ENCODE assay signal across 18 mouse cellular contexts in the genomic region with DNA sequence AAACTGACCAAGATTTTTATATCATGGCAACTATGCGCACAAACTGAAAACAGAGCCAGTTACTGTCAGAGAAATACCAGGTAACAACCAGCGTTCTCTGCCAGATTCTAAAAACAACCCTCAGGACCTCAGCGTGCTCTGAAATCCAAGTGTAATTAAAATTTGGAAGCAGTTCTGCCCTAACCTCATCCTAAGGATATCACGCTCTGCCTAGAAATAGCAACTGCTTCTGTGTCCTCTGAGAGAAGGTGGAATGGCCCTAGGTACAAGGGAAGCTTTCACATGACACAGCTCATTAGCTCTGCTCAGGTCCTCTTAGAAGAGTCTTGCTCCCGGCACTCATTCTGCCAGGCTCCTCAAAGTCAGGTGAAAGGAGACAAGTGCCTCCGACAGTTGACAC. TPM values are rescaled to one million over a fixed set of nuclear protein-coding genes. Genes with fewer than 3 reads are reported as not detected.
A peak's percentile ranks its signal among the peaks of the same experiment; 100 is the strongest.
DNase-seq lines count a peak whose midpoint lies in the region; ATAC-seq lines count a peak whose summit lies in the region.
"Had no signal": no experiment of that assay in that cellular context is flagged by ENCODE, and none has a peak within 500 bp of the region (broad histone marks: within the 10 kb centered on the region; RNA-seq: fewer than 3 reads in every experiment).

No protein-coding gene starts in this region.

- H3K4me2 ChIP-seq in heart, embryonic 12.5 days: no peak overlapping the region
- H3K4me2 ChIP-seq: embryonic facial prominence, embryonic 12.5 days; forebrain, embryonic 12.5 days; hindbrain, embryonic 13.5 days; intestine, embryonic 15.5 days had no signal

- intact Hi-C loops in heart, postnatal 10 days (cut with DNase I): no loop called here

- H3K9me3 ChIP-seq in heart, embryonic 12.5 days (replicated peaks): peaks cover 5% of the 10 kb centered on the region; the same call in 1 of the 2 replicates
- H3K9me3 ChIP-seq: embryonic facial prominence, embryonic 12.5 days; forebrain, embryonic 12.5 days; hindbrain, embryonic 13.5 days; intestine, embryonic 15.5 days had no signal

- H3K4me1 ChIP-seq in heart, embryonic 12.5 days (replicated peaks): no peaks in the 10 kb centered on the region
- H3K4me1 ChIP-seq: embryonic facial prominence, embryonic 12.5 days; forebrain, embryonic 12.5 days; hindbrain, embryonic 13.5 days; intestine, embryonic 15.5 days had no signal

- no peaks in the 10 kb centered on the region for H3K36me3 ChIP-seq in heart, embryonic 12.5 days
- H3K36me3 ChIP-seq: embryonic facial prominence, embryonic 12.5 days; forebrain, embryonic 12.5 days; hindbrain, embryonic 13.5 days; intestine, embryonic 15.5 days had no signal

- 75% methylated on average over 6 of the region's 6 CpGs for WGBS in heart, embryonic 12.5 days

- H3K9ac ChIP-seq in heart, embryonic 12.5 days: no peak overlapping the region
- H3K9ac ChIP-seq: embryonic facial prominence, embryonic 12.5 days; forebrain, embryonic 12.5 days; hindbrain, embryonic 13.5 days; intestine, embryonic 15.5 days had no signal

- peak; percentile 46 for DNase-seq in heart, adult 8-10 months (ENCODE audit: low spot score)
- peak; percentile 18 for DNase-seq in retina, adult 2 months (ENCODE audit: low read depth, low spot score)
- DNase-seq in retina, embryonic 14.5 days (ENCODE audit: low spot score): no peak
- peak; percentile 35 to 48 for DNase-seq in heart, postnatal 10 days
- no peak for DNase-seq in cerebellum, adult 9-10 months
- DNase-seq: adrenal gland, adult 8-10 months; adrenal gland, postnatal 36 days; cerebellum, adult 11 months; cerebellum, adult 8-10 months; cerebellum, postnatal 25 days; gastrocnemius, postnatal 10 days; kidney, adult 18-20 months had no signal

- no peaks in the 10 kb centered on the region for H3K27me3 ChIP-seq in heart, embryonic 12.5 days (replicated peaks)
- H3K27me3 ChIP-seq: embryonic facial prominence, embryonic 12.5 days; forebrain, embryonic 12.5 days; hindbrain, embryonic 13.5 days; intestine, embryonic 15.5 days had no signal

- no peak for ATAC-seq in heart, embryonic 12.5 days (ENCODE audit: insufficient number of reproducible peaks, low FRiP score)
- ATAC-seq: forebrain, embryonic 16.5 days; intestine, embryonic 15.5 days had no signal

- H3K27ac ChIP-seq in heart, embryonic 12.5 days (ENCODE audit: poor library complexity, severe bottlenecking): no peak overlapping the region
- H3K27ac ChIP-seq: embryonic facial prominence, embryonic 12.5 days; forebrain, embryonic 12.5 days; hindbrain, embryonic 13.5 days; intestine, embryonic 15.5 days had no signal

- no peak overlapping the region for H3K4me3 ChIP-seq in heart, embryonic 12.5 days
- H3K4me3 ChIP-seq: embryonic facial prominence, embryonic 12.5 days; forebrain, embryonic 12.5 days; hindbrain, embryonic 13.5 days; intestine, embryonic 15.5 days had no signal

RNA-seq across cellular contexts. Expression of a gene that starts 44.2 kb away (rescaled TPM):
- 10 to 100 TPM; 10.8 to 17.3 (median 14.3) TPM for total RNA-seq in heart, adult 8-10 months (2022)
- polyA plus RNA-seq in heart, embryonic 12.5 days (2016; fragmentation: Nextera tagmentation; extraction: Ambion mirVana): 3.0 and 3.4 TPM in 2 replicates
- 10 to 100 TPM; 12.9 to 18.9 TPM for total RNA-seq in heart, postnatal 10 days (2021)

RNA-seq across cellular contexts. Expression of a gene that starts 48.9 kb away (rescaled TPM):
- total RNA-seq in heart, adult 8-10 months (2022): 10 to 100 TPM; 19.6 to 28.6 (median 24.4) TPM
- 26.7 and 26.8 TPM in 2 replicates for polyA plus RNA-seq in heart, embryonic 12.5 days (2016; fragmentation: Nextera tagmentation; extraction: Ambion mirVana)
- 10 to 100 TPM; 42.4 to 45.1 TPM for total RNA-seq in heart, postnatal 10 days (2021)

RNA-seq across cellular contexts. Expression of a gene that starts 50.7 kb away (rescaled TPM):
- total RNA-seq in heart, adult 8-10 months (2022): 1 to 10 TPM in 1 of 4 experiments, under 1 TPM in 3; 0.78 to 1.5 (median 0.84) TPM
- polyA plus RNA-seq in heart, embryonic 12.5 days (2016; fragmentation: Nextera tagmentation; extraction: Ambion mirVana): 0.84 and 0.91 TPM in 2 replicates
- 1 to 10 TPM in 1 of 2 experiments, under 1 TPM in 1; 0.89 to 1.3 TPM for total RNA-seq in heart, postnatal 10 days (2021)

Comparison
In these comparisons a context has a peak if more than half of its experiments do, and no peak if none do; other contexts are left out.
1. DNase-seq: peak in heart, adult 8-10 months (single experiment), retina, adult 2 months (single experiment) and heart, postnatal 10 days (2 of 2); none in retina, embryonic 14.5 days (single experiment) and cerebellum, adult 9-10 months (single experiment).